Mouse (Mus musculus) heart, adult 11 months (tissue): Measurements from ENCODE around the gene Rnf135.
"Not testable (repeated sequence)": the region's sequence is repeated elsewhere in the genome, so short reads cannot be mapped to it uniquely, and the experiment has no call there.

Experiments
- DNase-seq: peaks from one replicate; pipeline ENCODE4 v3.0.0; 2022

Rnf135 gene

DNA sequence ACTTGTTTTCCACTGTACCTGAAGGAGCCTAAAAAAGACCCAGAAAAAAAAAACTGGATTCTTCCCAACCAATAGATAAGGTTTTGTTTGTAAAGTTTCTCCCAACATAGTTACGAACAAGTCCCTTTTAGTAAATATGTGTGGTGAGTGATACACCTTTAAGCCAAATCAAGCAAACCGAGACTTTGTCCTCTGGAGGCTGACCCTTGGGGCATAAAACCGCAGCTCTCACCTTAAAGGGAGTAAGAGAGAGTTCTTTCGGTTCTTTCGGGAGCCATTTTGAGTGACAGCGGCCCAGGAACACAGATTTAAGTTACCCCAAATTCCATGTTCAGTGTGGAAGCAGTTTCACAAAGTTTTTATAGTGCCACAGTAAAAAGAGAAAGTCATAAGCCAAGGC is 18.6 kb downstream of the Rnf135 start:
- DNase-seq, result peak; percentile 55

- DNase-seq, result peak; percentile 46
These were observed 20.4 kb downstream of the Rnf135 start for GRCm38 (mm10) chr11:80204037-80204436.

DNA sequence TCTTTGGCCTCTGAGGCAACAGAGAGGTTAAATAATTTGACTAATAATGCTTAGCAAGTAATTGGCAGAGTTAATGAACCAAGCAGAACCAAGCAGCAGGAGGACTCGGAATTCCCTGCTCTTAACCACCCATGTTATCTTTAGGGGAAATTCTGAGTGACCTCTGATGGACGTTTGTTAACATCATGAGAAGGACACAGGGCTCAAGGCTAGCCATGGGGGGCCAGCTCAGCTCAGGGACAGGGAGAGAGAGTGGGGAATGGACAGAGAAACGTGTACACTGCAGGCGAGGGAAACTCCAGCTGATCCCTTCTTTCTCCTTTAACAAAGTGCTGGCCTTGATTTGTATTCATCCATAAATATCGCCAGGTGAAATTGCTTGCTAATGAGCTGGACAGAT is 21.3 kb downstream of the Rnf135 start:
- DNase-seq, result peak; percentile 68

DNA sequence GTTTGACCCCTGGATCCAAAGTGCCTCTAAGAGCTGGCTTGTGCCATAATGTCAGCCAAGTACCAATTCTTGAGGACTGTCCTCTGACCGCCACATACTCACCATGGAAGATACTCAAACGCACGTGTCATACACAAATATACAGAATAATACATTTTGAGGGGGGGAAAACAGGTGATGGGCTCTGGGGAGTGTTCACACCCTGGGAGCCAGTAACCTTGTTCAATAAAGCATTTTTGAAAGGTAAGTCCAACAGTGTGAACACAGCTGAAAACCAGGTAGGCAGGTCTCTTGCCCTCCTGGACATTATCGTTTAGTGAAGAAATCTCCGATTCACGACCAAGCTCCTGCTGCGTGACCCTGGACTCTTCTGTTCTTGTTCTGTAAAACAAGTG is 24.8 kb downstream of the Rnf135 start:
- no peak for DNase-seq

GRCm38 (mm10) chr11:80208860-80209800 is 25.5 kb downstream of the Rnf135 start, which contains the start of gene Rhot1:
Rhot1 (plus strand) TSS chr11:80209019.
- DNase-seq, result peak; percentile 99

DNA sequence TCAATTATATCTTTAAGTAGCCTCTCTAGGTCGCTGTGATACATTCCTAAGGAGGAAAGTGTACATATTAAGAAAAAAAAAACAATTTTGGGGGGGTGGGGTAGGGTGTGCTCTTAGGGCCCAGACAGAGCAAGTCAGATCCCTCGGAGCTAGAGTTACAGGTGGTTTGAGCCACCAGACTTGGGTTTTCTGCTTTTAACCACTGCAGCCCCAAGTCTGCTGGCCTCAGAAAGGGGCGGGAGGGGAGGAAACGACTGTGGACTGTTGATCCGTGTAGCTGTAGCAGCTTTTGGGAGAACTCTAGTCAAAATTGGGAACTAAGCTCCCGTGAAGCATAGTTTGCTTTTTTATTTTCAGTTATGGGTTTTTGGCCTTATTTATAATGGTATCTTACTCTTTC is 26.7 kb downstream of the Rnf135 start:
- peak; percentile 73 for DNase-seq

DNA sequence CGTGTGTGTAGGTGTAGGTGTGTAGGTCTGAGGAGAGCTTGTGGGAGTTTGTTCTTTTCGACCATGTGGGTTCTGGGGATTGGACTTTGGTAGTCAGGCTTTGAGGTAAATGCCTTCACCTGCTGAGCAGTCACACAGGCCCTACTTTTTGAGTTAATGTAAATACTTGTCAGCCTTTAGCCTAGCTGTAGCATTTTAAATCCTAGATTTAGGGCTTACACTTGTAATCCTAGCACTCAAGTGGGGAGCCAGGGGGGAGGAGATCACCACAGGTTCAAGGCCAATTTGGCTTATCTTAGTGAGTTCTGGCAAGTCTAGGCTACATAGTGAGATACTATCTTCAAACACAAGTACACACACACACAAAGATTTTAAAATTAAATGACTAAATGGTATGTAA is 28.6 kb downstream of the Rnf135 start:
- DNase-seq, result no peak

DNA sequence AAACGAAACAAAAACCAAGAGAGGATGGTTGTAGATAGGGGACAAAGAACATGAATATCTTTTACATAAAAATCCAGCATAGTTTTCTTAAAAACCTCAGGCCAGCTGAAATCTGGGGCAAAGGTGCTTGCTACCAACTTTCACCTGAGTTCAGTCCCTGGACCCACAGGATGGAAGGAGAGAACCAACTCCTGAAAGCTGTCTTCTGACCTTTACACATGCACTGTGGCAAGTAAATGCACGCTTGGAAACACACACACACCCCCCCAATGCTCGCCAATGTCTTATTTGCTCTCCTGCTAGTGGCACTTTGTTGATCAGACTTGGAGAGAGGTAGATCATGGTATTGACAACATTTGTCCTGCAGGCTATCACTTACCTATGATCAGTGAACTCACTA is 31.6 kb downstream of the Rnf135 start:
- peak; percentile 70 for DNase-seq

DNA sequence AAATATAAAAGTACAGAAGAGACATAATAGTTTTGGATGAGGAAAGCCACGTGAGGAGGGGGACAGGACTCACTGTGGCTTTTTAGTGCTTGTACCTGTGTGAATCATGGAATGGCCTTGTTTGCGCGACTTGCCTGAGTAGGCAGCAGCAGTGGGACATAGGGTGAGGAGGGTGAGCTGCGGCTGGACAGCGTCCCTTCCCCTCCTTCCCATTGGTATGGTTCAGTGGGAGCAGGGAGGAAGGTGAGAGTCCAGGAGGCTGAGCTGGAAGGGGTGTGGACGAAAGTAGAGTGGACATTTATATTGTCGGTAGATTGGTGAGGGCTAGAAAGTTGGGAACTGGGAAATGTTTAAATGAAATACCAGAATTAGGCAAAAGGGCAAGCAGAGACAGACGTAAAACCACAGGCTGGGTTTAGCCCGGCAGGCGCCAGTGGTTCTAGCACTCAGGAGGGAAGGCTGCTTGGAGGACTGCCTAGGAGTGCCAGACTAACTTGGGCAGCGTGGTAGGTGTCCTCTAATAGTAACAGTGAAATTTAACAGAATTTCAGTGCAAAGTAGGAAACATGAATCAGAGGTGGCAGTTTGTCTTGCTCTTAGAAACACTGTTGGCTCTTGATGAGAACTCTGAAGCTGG is 35.1 kb downstream of the Rnf135 start:
- peak; percentile 83 for DNase-seq

DNA sequence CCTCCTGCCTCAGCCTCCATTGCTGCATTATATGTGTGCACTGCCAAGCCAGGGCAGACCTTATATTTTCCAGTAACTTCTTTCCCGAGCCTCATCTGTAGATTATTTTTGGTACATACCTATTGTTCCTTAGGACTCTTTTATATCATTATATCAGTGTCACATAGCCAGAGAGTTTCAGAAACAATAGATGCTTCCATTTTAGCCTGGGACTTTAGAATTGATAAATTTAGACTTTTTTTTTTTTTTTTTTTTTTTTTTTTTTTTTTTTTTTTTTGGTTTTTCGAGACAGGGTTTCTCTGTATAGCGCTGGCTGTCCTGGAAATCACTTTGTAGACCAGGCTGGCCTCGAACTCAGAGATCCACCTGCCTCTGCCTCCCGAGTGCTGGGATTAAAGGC is 46.4 kb downstream of the Rnf135 start:
- not testable (repeated sequence) for DNase-seq

GRCm38 (mm10) chr11:80237278-80237677 is 53.6 kb downstream of the Rnf135 start:
- no peak for DNase-seq

DNA sequence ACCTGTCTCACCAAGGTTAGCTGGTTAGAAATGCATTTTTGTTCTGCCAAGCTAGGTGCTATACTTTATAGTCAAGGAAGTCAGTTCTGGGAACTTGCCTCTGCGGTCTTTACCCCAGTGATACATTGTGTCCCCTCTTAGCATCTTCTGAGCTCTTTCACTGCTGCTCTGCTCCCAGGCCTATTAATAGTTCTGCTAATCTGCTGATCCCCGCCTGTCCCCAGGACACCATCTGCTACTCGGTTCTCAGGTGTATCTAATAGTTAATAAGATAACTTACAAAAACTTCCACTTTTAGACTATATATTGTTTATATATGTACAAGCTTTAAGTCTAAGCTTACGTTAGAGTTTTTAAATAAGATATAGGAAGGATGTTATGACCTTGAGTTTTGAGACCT is 54.7 kb downstream of the Rnf135 start:
- DNase-seq, result no peak

DNA sequence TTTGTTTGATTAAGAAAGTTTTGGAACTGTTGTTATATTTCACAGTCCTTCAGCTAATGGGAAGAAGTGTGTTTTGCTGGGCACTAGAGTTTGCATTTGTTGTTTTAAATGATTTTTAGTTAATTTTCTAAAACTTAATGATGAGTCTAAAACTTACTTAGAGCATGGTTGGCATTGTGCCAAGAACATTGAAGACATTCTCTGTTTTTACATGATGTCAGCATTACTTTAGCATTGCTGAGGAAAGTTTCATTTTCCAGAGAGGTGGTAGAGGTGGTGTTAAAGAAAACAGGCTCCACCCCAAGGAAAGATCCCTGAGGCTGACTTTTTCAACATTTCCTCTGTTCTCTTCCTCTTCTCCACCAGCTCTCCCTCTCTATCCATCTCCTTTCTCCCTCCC is 63.4 kb downstream of the Rnf135 start:
- DNase-seq, result no peak

- no peak for DNase-seq
These were observed 64.9 kb downstream of the Rnf135 start for GRCm38 (mm10) chr11:80248531-80248930.
